In the genomic region with DNA sequence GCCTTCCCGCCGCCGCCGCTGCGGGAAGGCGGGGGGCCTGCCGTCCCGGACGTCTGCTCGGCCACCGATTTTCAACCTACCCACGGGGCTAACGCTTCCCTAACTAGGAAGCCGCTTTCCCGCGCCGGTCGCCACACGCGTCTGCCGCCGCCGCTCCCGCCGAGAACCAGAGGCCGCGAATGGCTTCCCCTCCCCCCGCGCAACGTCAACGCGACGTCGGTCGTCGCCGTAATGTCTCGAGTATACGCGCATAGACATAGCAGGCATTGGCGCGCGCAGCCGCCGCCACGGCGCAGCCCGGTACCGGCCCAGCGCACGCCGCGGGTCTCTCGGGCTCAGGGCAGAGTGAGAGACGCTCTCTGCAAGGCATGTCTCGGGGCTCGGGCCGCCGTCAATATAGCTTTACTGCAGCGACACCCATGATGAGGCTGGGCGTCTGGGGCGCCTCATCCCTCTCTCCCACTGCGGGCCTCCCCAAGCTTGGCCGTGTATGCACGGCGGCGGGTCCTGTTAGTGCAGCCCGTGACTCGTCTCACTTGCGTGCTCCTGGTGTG, we compare ENCODE assay signal across 8 mouse cellular contexts. TPM values are rescaled to one million over a fixed set of nuclear protein-coding genes. Genes with fewer than 3 reads are reported as not detected.
DNase-seq lines count a peak whose midpoint lies in the region; ATAC-seq and TF ChIP-seq lines count a peak whose summit lies in the region.

TSS of gene Rbmxl1 (minus strand) at position 180 of the 554 bp plus-strand sequence.

- H3K9ac ChIP-seq in embryonic facial prominence, embryonic 13.5 days, result peak within 1 kb of the TSS; percentile 98
- H3K9ac ChIP-seq in heart, adult 2 months (ENCODE audit: low read depth, low read length), result peak within 1 kb of the TSS; percentile 92
- peak within 1 kb of the TSS; percentile 99 for H3K9ac ChIP-seq in limb, embryonic 14.5 days (ENCODE audit: low read depth, low read length, severe bottlenecking)
- H3K9ac ChIP-seq in midbrain, postnatal 0 days (replicated peaks; ENCODE audit: low read length, poor library complexity, severe bottlenecking), result peak within 1 kb of the TSS; percentile 97

- no peaks in the 10 kb centered on the region for H3K27me3 ChIP-seq in embryonic facial prominence, embryonic 13.5 days
- H3K27me3 ChIP-seq in heart, adult 2 months (ENCODE audit: control insufficient read depth, insufficient read depth, low read length), result no peaks in the 10 kb centered on the region
- no peaks in the 10 kb centered on the region for H3K27me3 ChIP-seq in limb, embryonic 14.5 days (ENCODE audit: control insufficient read depth, insufficient read depth, low read length)
- no peaks in the 10 kb centered on the region for H3K27me3 ChIP-seq in midbrain, postnatal 0 days (ENCODE audit: insufficient read depth, low read length)

- no peak for TF ChIP-seq EP300 in heart, adult 2 months (IDR thresholded peaks at IDR 0.05; ENCODE audit: insufficient read depth, low read depth, low read length)

- peak within 1 kb of the TSS; percentile 98 for H3K27ac ChIP-seq in embryonic facial prominence, embryonic 13.5 days
- peak within 1 kb of the TSS; percentile 92 for H3K27ac ChIP-seq in heart, adult 2 months
- peak within 1 kb of the TSS; percentile 92 for H3K27ac ChIP-seq in limb, embryonic 14.5 days (replicated peaks; ENCODE audit: low read depth, low read length)
- peak within 1 kb of the TSS; percentile 99 for H3K27ac ChIP-seq in midbrain, postnatal 0 days (ENCODE audit: low read depth, low read length)

- no peak for TF ChIP-seq CTCF in heart, adult 2 months (IDR thresholded peaks at IDR 0.05)
- no peak; the same call in none of the 2 replicates for TF ChIP-seq CTCF in midbrain, postnatal 0 days (IDR thresholded peaks at IDR 0.05)

- no peaks in the 10 kb centered on the region for H3K79me2 ChIP-seq in heart, adult 2 months (replicated peaks; ENCODE audit: control insufficient read depth, insufficient read depth, low read length)

- H3K9me3 ChIP-seq in embryonic facial prominence, embryonic 13.5 days, result peaks cover 3% of the 10 kb centered on the region; the same call in 1 of the 2 replicates
- H3K9me3 ChIP-seq in limb, embryonic 14.5 days (ENCODE audit: control insufficient read depth, low read length), result no peaks in the 10 kb centered on the region
- no peaks in the 10 kb centered on the region for H3K9me3 ChIP-seq in midbrain, postnatal 0 days (ENCODE audit: low read length)

- H3K36me3 ChIP-seq in embryonic facial prominence, embryonic 13.5 days, result peaks cover 28% of the 10 kb centered on the region
- peaks cover 6% of the 10 kb centered on the region; the same call in 1 of the 2 replicates for H3K36me3 ChIP-seq in heart, adult 2 months (ENCODE audit: control insufficient read depth, insufficient read depth, low read length)
- H3K36me3 ChIP-seq in limb, embryonic 14.5 days (ENCODE audit: control insufficient read depth, insufficient read depth, low read length), result peaks cover 19% of the 10 kb centered on the region
- H3K36me3 ChIP-seq in midbrain, postnatal 0 days (ENCODE audit: insufficient read depth, low read length), result no peaks in the 10 kb centered on the region

- no peak for TF ChIP-seq POLR2A in heart, adult 2 months (IDR thresholded peaks at IDR 0.05; ENCODE audit: insufficient read depth, low read depth, low read length)
- TF ChIP-seq POLR2A in limb, embryonic 14.5 days (IDR thresholded peaks at IDR 0.05; ENCODE audit: borderline replicate concordance, extremely low read depth, insufficient read depth, insufficient read length), result no peak

- intact Hi-C loops in heart, adult 2 months (cut with DNase I), result loop anchor here (5.0 kb wide), 1 partner anchor 139 kb away; no protein-coding TSS in a partner anchor

- H3K4me1 ChIP-seq in embryonic facial prominence, embryonic 13.5 days, result peaks cover 14% of the 10 kb centered on the region
- peaks cover 8% of the 10 kb centered on the region for H3K4me1 ChIP-seq in heart, adult 2 months (ENCODE audit: control insufficient read depth, insufficient read depth, low read length)
- H3K4me1 ChIP-seq in limb, embryonic 14.5 days (ENCODE audit: control insufficient read depth, insufficient read depth, low read length), result peaks cover 15% of the 10 kb centered on the region
- no peaks in the 10 kb centered on the region for H3K4me1 ChIP-seq in midbrain, postnatal 0 days (ENCODE audit: insufficient read depth, low read length)

- peak; percentile 83 for DNase-seq in 3134 (ENCODE audit: extremely low read depth, insufficient read length, low spot score)
- peak; percentile 92 to 95 for DNase-seq in adrenal gland, postnatal 36 days
- peak; percentile 91 to 94 for DNase-seq in heart, adult 2 months
- DNase-seq in kidney, adult 9 months, result peak; percentile 86
- peak; percentile 89 for DNase-seq in limb, embryonic 14.5 days (ENCODE audit: low spot score)
- DNase-seq in midbrain, postnatal 0 days (ENCODE audit: low spot score), result peak; percentile 90
- DNase-seq in spleen, postnatal 14 days (ENCODE audit: low spot score in 2 of 2), result peak; percentile 84 to 91

- H3K4me2 ChIP-seq in embryonic facial prominence, embryonic 13.5 days, result peak within 1 kb of the TSS; percentile 85
- peak within 1 kb of the TSS; percentile 82 for H3K4me2 ChIP-seq in limb, embryonic 14.5 days (replicated peaks; ENCODE audit: low read depth, low read length, severe bottlenecking)
- peak within 1 kb of the TSS; percentile 89 for H3K4me2 ChIP-seq in midbrain, postnatal 0 days (ENCODE audit: low read depth, low read length, poor library complexity, severe bottlenecking)

- ATAC-seq in embryonic facial prominence, embryonic 13.5 days (ENCODE audit: insufficient number of reproducible peaks, insufficient read depth, low FRiP score, low TSS enrichment, low read depth), result peak; percentile 86
- peak; percentile 92 for ATAC-seq in limb, embryonic 14.5 days (ENCODE audit: low FRiP score, low read depth)
- ATAC-seq in midbrain, postnatal 0 days (ENCODE audit: low FRiP score), result peak; percentile 94

- H3K4me3 ChIP-seq in embryonic facial prominence, embryonic 13.5 days, result peak within 1 kb of the TSS; percentile 89
- peak within 1 kb of the TSS; percentile 88 for H3K4me3 ChIP-seq in heart, adult 2 months
- peak within 1 kb of the TSS; percentile 93 for H3K4me3 ChIP-seq in limb, embryonic 14.5 days (replicated peaks; ENCODE audit: low read length)
- peak within 1 kb of the TSS; percentile 94 for H3K4me3 ChIP-seq in midbrain, postnatal 0 days (ENCODE audit: low read depth, low read length)

- WGBS in embryonic facial prominence, embryonic 13.5 days, result under 1% methylated on average over 70 of the region's 70 CpGs
- WGBS in heart, adult 2 months, result under 1% methylated on average over 65 of the region's 70 CpGs
- 3% methylated on average over 61 of the region's 70 CpGs for WGBS in limb, embryonic 14.5 days
- WGBS in midbrain, postnatal 0 days, result 2% methylated on average over 57 of the region's 70 CpGs

RNA-seq across cellular contexts. Expression of gene Rbmxl1, which starts in this region (rescaled TPM):
- 10 to 100 TPM; 50.0 to 63.2 TPM for total RNA-seq in adrenal gland, postnatal 36 days (2021)
- polyA plus RNA-seq in embryonic facial prominence, embryonic 13.5 days (2015; fragmentation: Nextera tagmentation; extraction: Ambion mirVana), result 280 and 282 TPM in 2 replicates
- total RNA-seq in heart, adult 2 months (2021), result 10 to 100 TPM; 16.9 to 18.8 TPM
- polyA plus RNA-seq in heart, adult 2 months (2012; rRNA removed), result 10.6 and 19.2 TPM in 2 replicates
- 118 and 146 TPM in 2 replicates for polyA plus RNA-seq in limb, embryonic 14.5 days (2012; rRNA removed)
- polyA plus RNA-seq in limb, embryonic 14.5 days (2014; fragmentation: Nextera tagmentation; extraction: Ambion mirVana), result 203 and 226 TPM in 2 replicates
- 67.8 and 94.2 TPM in 2 replicates for total RNA-seq in midbrain, postnatal 0 days (2014; rRNA removed)
- polyA plus RNA-seq in midbrain, postnatal 0 days (2015; fragmentation: Nextera tagmentation; extraction: Ambion mirVana), result 139 and 141 TPM in 2 replicates

Comparison
In these comparisons a context has a peak if more than half of its experiments do, and no peak if none do; other contexts are left out.
1. Peak in every context shown above with its lines: DNase-seq, ATAC-seq, H3K4me3 ChIP-seq and H3K27ac ChIP-seq.